Comparison of ENCODE assay signal across 25 mouse cellular contexts in the genomic region with DNA sequence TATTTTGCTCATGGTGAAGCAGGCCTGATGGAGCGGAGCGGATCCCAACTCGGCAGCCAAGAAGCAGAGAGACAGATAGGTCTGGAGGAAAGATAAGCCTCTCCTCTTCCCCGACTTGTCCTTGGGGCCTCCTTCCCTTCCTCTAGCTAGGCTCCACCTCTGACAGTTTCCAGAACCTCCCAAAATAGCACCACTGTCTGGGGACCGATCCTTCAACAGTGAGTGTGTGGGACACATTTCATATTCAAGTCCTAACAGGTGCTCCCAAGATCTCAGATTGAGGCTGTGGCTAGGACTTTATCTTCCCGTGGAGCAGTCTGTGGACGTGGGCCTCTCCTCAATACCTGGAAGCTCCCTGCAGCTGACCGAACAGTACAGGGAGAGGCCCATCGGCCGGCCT. TPM values are rescaled to one million over a fixed set of nuclear protein-coding genes. Genes with fewer than 3 reads are reported as not detected.
DNase-seq lines count a peak whose midpoint lies in the region; ATAC-seq and TF ChIP-seq lines count a peak whose summit lies in the region.
"Had no signal": no experiment of that assay in that cellular context is flagged by ENCODE, and none has a peak within 500 bp of the region (broad histone marks: within the 10 kb centered on the region; RNA-seq: fewer than 3 reads in every experiment).

No protein-coding gene starts in this region.

- no peaks in the 10 kb centered on the region for H3K27me3 ChIP-seq in heart, adult 2 months (ENCODE audit: control insufficient read depth, insufficient read depth, low read length)
- H3K27me3 ChIP-seq in heart, embryonic 16.5 days (ENCODE audit: control insufficient read depth, insufficient read depth, low read length) = no peaks in the 10 kb centered on the region
- no peaks in the 10 kb centered on the region for H3K27me3 ChIP-seq in forebrain, postnatal 0 days (ENCODE audit: insufficient read depth, low read length)
- H3K27me3 ChIP-seq: embryonic facial prominence, embryonic 15.5 days; megakaryocyte, embryonic 14.5 days; stomach, embryonic 15.5 days had no signal

- no peak overlapping the region for H3K9ac ChIP-seq in heart, adult 2 months (ENCODE audit: low read depth, low read length)
- peak overlapping the region; percentile 26; the same call in 1 of the 2 replicates for H3K9ac ChIP-seq in heart, embryonic 16.5 days (ENCODE audit: low read length)
- no peak overlapping the region for H3K9ac ChIP-seq in forebrain, postnatal 0 days
- H3K9ac ChIP-seq: embryonic facial prominence, embryonic 15.5 days; stomach, embryonic 15.5 days had no signal

- peak overlapping the region; percentile 25 for H3K4me2 ChIP-seq in heart, embryonic 16.5 days (ENCODE audit: low read depth, low read length)
- no peak overlapping the region for H3K4me2 ChIP-seq in forebrain, postnatal 0 days (ENCODE audit: low read depth)
- H3K4me2 ChIP-seq: embryonic facial prominence, embryonic 15.5 days; stomach, embryonic 15.5 days had no signal

- H3K79me2 ChIP-seq in heart, adult 2 months (replicated peaks; ENCODE audit: control insufficient read depth, insufficient read depth, low read length) = no peaks in the 10 kb centered on the region

- no peak overlapping the region for H3K4me3 ChIP-seq in heart, adult 2 months
- no peak overlapping the region for H3K4me3 ChIP-seq in heart, embryonic 16.5 days (ENCODE audit: low read length)
- no peak overlapping the region for H3K4me3 ChIP-seq in forebrain, postnatal 0 days (ENCODE audit: low read depth, low read length)
- H3K4me3 ChIP-seq: embryonic facial prominence, embryonic 15.5 days; forebrain, embryonic 10.5 days; limb, embryonic 10.5 days; megakaryocyte, embryonic 14.5 days; myocyte; stomach, embryonic 15.5 days had no signal

- no peak for DNase-seq in heart, adult 2 months
- DNase-seq in heart, postnatal 36 days = no peak
- DNase-seq in thymus, postnatal 25 days = peak; percentile 32
- no peak for DNase-seq in thymus, postnatal 36 days
- no peak for DNase-seq in neural tube, embryonic 10.5 days (ENCODE audit: extremely low spot score, low spot score)
- DNase-seq in forebrain, postnatal 0 days = no peak
- DNase-seq in layer of hippocampus, adult 9-10 months (ENCODE audit: low spot score) = no peak
- DNase-seq: adrenal gland, postnatal 14 days; cerebellum, adult 11-12 months; cerebellum, postnatal 25 days; gastrocnemius, postnatal 10 days; layer of hippocampus, adult 9-11 months; lung, postnatal 14 days; midbrain, embryonic 14.5 days had no signal

- H3K9me3 ChIP-seq in heart, embryonic 16.5 days (replicated peaks; ENCODE audit: control insufficient read depth, low read length) = no peaks in the 10 kb centered on the region
- no peaks in the 10 kb centered on the region for H3K9me3 ChIP-seq in forebrain, postnatal 0 days (ENCODE audit: low read length)
- H3K9me3 ChIP-seq: embryonic facial prominence, embryonic 15.5 days; forebrain, embryonic 10.5 days; G1E; limb, embryonic 10.5 days; megakaryocyte, embryonic 14.5 days; stomach, embryonic 15.5 days had no signal

- no peak for TF ChIP-seq EP300 in heart, adult 2 months (IDR thresholded peaks at IDR 0.05; ENCODE audit: insufficient read depth, low read depth, low read length)

- H3K4me1 ChIP-seq in heart, adult 2 months (ENCODE audit: control insufficient read depth, insufficient read depth, low read length) = peaks cover 8% of the 10 kb centered on the region
- H3K4me1 ChIP-seq in heart, embryonic 16.5 days (ENCODE audit: control insufficient read depth, insufficient read depth, low read length) = peaks cover 15% of the 10 kb centered on the region
- no peaks in the 10 kb centered on the region for H3K4me1 ChIP-seq in forebrain, postnatal 0 days (ENCODE audit: insufficient read depth)
- H3K4me1 ChIP-seq: embryonic facial prominence, embryonic 15.5 days; stomach, embryonic 15.5 days had no signal

- WGBS in heart, adult 2 months = 35% methylated on average over 10 of the region's 10 CpGs
- 33% methylated on average over 10 of the region's 10 CpGs for WGBS in heart, embryonic 16.5 days
- WGBS in forebrain, postnatal 0 days = 93% methylated on average over 10 of the region's 10 CpGs

- intact Hi-C loops in heart, adult 2 months (cut with DNase I) = no loop called here
- intact Hi-C loops in heart, postnatal 36 days (cut with DNase I) = no loop called here

- ATAC-seq in heart, embryonic 16.5 days (replicated peaks; ENCODE audit: extremely low read depth, insufficient read depth, low FRiP score) = peak; percentile 65
- no peak for ATAC-seq in forebrain, postnatal 0 days
- ATAC-seq: activated CD4-positive, CD25-positive, alpha-beta regulatory T cell, adult 4 months; hindbrain, embryonic 16.5 days; intestine, embryonic 16.5 days had no signal

- H3K36me3 ChIP-seq in heart, adult 2 months (ENCODE audit: control insufficient read depth, insufficient read depth, low read length) = no peaks in the 10 kb centered on the region
- H3K36me3 ChIP-seq in heart, embryonic 16.5 days (ENCODE audit: control insufficient read depth, insufficient read depth) = no peaks in the 10 kb centered on the region
- no peaks in the 10 kb centered on the region for H3K36me3 ChIP-seq in forebrain, postnatal 0 days (ENCODE audit: insufficient read depth)
- H3K36me3 ChIP-seq: embryonic facial prominence, embryonic 15.5 days; forebrain, embryonic 10.5 days; G1E; limb, embryonic 10.5 days; stomach, embryonic 15.5 days had no signal

- no peak for TF ChIP-seq CTCF in heart, adult 2 months (IDR thresholded peaks at IDR 0.05)
- no peak for TF ChIP-seq CTCF in forebrain, postnatal 0 days (IDR thresholded peaks at IDR 0.05; ENCODE audit: low read depth)

- no peak for TF ChIP-seq POLR2A in heart, adult 2 months (IDR thresholded peaks at IDR 0.05; ENCODE audit: insufficient read depth, low read depth, low read length)

- H3K27ac ChIP-seq in heart, adult 2 months = peak overlapping the region; percentile 57
- peak overlapping the region; percentile 63 for H3K27ac ChIP-seq in heart, embryonic 16.5 days (ENCODE audit: low read length)
- no peak overlapping the region for H3K27ac ChIP-seq in forebrain, postnatal 0 days (ENCODE audit: low read depth, low read length)
- H3K27ac ChIP-seq: embryonic facial prominence, embryonic 15.5 days; forebrain, embryonic 10.5 days; limb, embryonic 10.5 days; stomach, embryonic 15.5 days had no signal

RNA-seq across cellular contexts. Expression of gene Dtl, which starts 54.7 kb away (rescaled TPM):
- under 1 TPM; 0.16 to 0.27 TPM for total RNA-seq in heart, adult 2 months (2021)
- 0.06 and 0.29 TPM in 2 replicates for polyA plus RNA-seq in heart, adult 2 months (2012; rRNA removed)
- under 1 TPM; 0.19 to 0.31 TPM for total RNA-seq in heart, postnatal 36 days (2021)
- polyA plus RNA-seq in heart, embryonic 16.5 days (2015; fragmentation: Nextera tagmentation; extraction: Ambion mirVana) = 23.9 and 26.9 TPM in 2 replicates
- 3.2 and 5.8 TPM in 2 replicates for total RNA-seq in forebrain, postnatal 0 days (2014; rRNA removed)
- 2.8 and 4.5 TPM in 2 replicates for polyA plus RNA-seq in forebrain, postnatal 0 days (2015; fragmentation: Nextera tagmentation; extraction: Ambion mirVana)

RNA-seq across cellular contexts. Expression of gene Ints7, which starts 54.8 kb away (rescaled TPM):
- 10 to 100 TPM in 1 of 2 experiments, 1 to 10 TPM in 1; 9.5 to 11.2 TPM for total RNA-seq in heart, adult 2 months (2021)
- 16.3 and 22.3 TPM in 2 replicates for polyA plus RNA-seq in heart, adult 2 months (2012; rRNA removed)
- 10 to 100 TPM; 10.4 to 11.4 TPM for total RNA-seq in heart, postnatal 36 days (2021)
- polyA plus RNA-seq in heart, embryonic 16.5 days (2015; fragmentation: Nextera tagmentation; extraction: Ambion mirVana) = 34.1 and 35.4 TPM in 2 replicates
- total RNA-seq in forebrain, postnatal 0 days (2014; rRNA removed) = 29.8 and 47.8 TPM in 2 replicates
- polyA plus RNA-seq in forebrain, postnatal 0 days (2015; fragmentation: Nextera tagmentation; extraction: Ambion mirVana) = 21.6 and 27.9 TPM in 2 replicates
